Mouse (Mus musculus): ENCODE measurements around the gene Rbm42.

Gene Rbm42

GRCm38 (mm10) chr7:30649591-30650540, at the start of gene Rbm42:
Rbm42 (minus strand) TSS chr7:30650317.
- peak; percentile 100 for DNase-seq (ENCODE audit: low read depth, low spot score)

GRCm38 (mm10) chr7:30698589-30698988, 48.5 kb upstream of the Rbm42 start, which contains the start of gene 2200002J24Rik:
2200002J24Rik (plus strand) TSS chr7:30698926.
- no peak for DNase-seq (ENCODE audit: low read depth, low spot score)

GRCm38 (mm10) chr7:30698101-30698500, 48.0 kb upstream of the Rbm42 start:
- DNase-seq (ENCODE audit: low read depth, low spot score), result no peak

- peak; percentile 20 for DNase-seq (ENCODE audit: low read depth, low spot score)
These were observed 38.2 kb upstream of the Rbm42 start for GRCm38 (mm10) chr7:30688325-30688724.

- no peak for DNase-seq (ENCODE audit: low read depth, low spot score)
These were observed 33.3 kb upstream of the Rbm42 start for GRCm38 (mm10) chr7:30683425-30683824.

GRCm38 (mm10) chr7:30681897-30682296, 31.8 kb upstream of the Rbm42 start:
- DNase-seq (ENCODE audit: low read depth, low spot score), result no peak

- peak; percentile 43 for DNase-seq (ENCODE audit: low read depth, low spot score)
These were observed 28.3 kb upstream of the Rbm42 start for GRCm38 (mm10) chr7:30678263-30678975.

GRCm38 (mm10) chr7:30671480-30671879, 21.4 kb upstream of the Rbm42 start, which contains the start of gene Pmis2:
Pmis2 (minus strand) TSS chr7:30671605.
- DNase-seq (ENCODE audit: low read depth, low spot score), result no peak

GRCm38 (mm10) chr7:30669229-30669628, 19.1 kb upstream of the Rbm42 start:
- DNase-seq (ENCODE audit: low read depth, low spot score), result peak; percentile 13

- DNase-seq (ENCODE audit: low read depth, low spot score), result no peak
These were observed 15.2 kb upstream of the Rbm42 start for GRCm38 (mm10) chr7:30665321-30665720.

GRCm38 (mm10) chr7:30664529-30665200, 14.5 kb upstream of the Rbm42 start, which contains the start of gene Haus5:
Haus5 (minus strand) TSS chr7:30664994.
- peak; percentile 98 for DNase-seq (ENCODE audit: low read depth, low spot score)

- DNase-seq (ENCODE audit: low read depth, low spot score), result no peak
These were observed 11.0 kb downstream of the Rbm42 start for GRCm38 (mm10) chr7:30639083-30639482.

- DNase-seq (ENCODE audit: low read depth, low spot score), result no peak
These were observed 13.7 kb downstream of the Rbm42 start for GRCm38 (mm10) chr7:30636395-30636794.

- DNase-seq (ENCODE audit: low read depth, low spot score), result no peak
These were observed 14.4 kb downstream of the Rbm42 start, which contains the start of gene Etv2 for GRCm38 (mm10) chr7:30635752-30636151. Etv2 (minus strand) TSS chr7:30635852.

GRCm38 (mm10) chr7:30634621-30635020, 15.5 kb downstream of the Rbm42 start:
- DNase-seq (ENCODE audit: low read depth, low spot score), result no peak

- DNase-seq (ENCODE audit: low read depth, low spot score), result no peak
These were observed 16.2 kb downstream of the Rbm42 start for GRCm38 (mm10) chr7:30633762-30634412.

- no peak for DNase-seq (ENCODE audit: low read depth, low spot score)
These were observed 21.1 kb downstream of the Rbm42 start for GRCm38 (mm10) chr7:30629013-30629412.

GRCm38 (mm10) chr7:30626647-30627046, 23.5 kb downstream of the Rbm42 start:
- no peak for DNase-seq (ENCODE audit: low read depth, low spot score)

- DNase-seq (ENCODE audit: low read depth, low spot score), result peak; percentile 98
These were observed 24.4 kb downstream of the Rbm42 start, which contains the start of gene Cox6b1 for GRCm38 (mm10) chr7:30625530-30626384. Cox6b1 (minus strand) TSS chr7:30626151.

GRCm38 (mm10) chr7:30619202-30619601, 30.9 kb downstream of the Rbm42 start:
- peak; percentile 29 for DNase-seq (ENCODE audit: low read depth, low spot score)

All from brain, adult 2 months (tissue).